Mouse (Mus musculus) limb, embryonic 13.5 days (tissue): ENCODE results near the gene Dync1h1. TPM values are rescaled to one million over a fixed set of nuclear protein-coding genes. Genes with fewer than 3 reads are reported as not detected.
"Not testable (repeated sequence)": the region's sequence is repeated elsewhere in the genome, so short reads cannot be mapped to it uniquely, and the experiment has no call there.

Experiments
- ATAC-seq: fragments of 200-750 bp; cut with Nextera tagmentation; 2 replicates; pipeline ENCODE4 v1.8.0; 2017; ENCODE audit warnings: low read depth, moderate number of reproducible peaks, moderate TSS enrichment; ENCODE audit not compliant: low FRiP score
- H3K27ac ChIP-seq: fragments of 300-500 bp; sonication (generic); 2 replicates; pipeline ENCODE4 v1.5.1; 2015; ENCODE audit warnings: inconsistent platforms, mild to moderate bottlenecking, moderate library complexity
- H3K27me3 ChIP-seq: fragments of 300-500 bp; sonication (generic); 2 replicates; pipeline ENCODE4 v1.6.1; 2015; ENCODE audit warnings: mild to moderate bottlenecking, inconsistent platforms
- H3K36me3 ChIP-seq: fragments of 300-500 bp; sonication (generic); 2 replicates; pipeline ENCODE4 v1.6.1; 2015; ENCODE audit warnings: inconsistent platforms, mild to moderate bottlenecking, moderate library complexity
- H3K4me1 ChIP-seq: fragments of 300-500 bp; sonication (generic); 2 replicates; pipeline ENCODE4 v1.6.1; 2015; ENCODE audit warnings: inconsistent platforms
- H3K4me2 ChIP-seq: fragments of 300-500 bp; sonication (generic); replicated peaks from 2 replicates; pipeline ENCODE4 v1.6.1; 2015; ENCODE audit warnings: inconsistent platforms, mild to moderate bottlenecking, moderate library complexity
- H3K4me3 ChIP-seq: fragments of 300-500 bp; sonication (generic); 2 replicates; pipeline ENCODE4 v1.5.1; 2015; ENCODE audit warnings: moderate library complexity, mild to moderate bottlenecking, inconsistent platforms
- H3K9ac ChIP-seq: fragments of 300-500 bp; sonication (generic); 2 replicates; pipeline ENCODE4 v1.6.1; 2015; ENCODE audit warnings: mild to moderate bottlenecking, inconsistent platforms
- H3K9me3 ChIP-seq: fragments of 300-500 bp; sonication (generic); 2 replicates; pipeline ENCODE4 v1.6.1; 2016; ENCODE audit warnings: inconsistent platforms
- WGBS: fragments of 180-500 bp; shearing (Covaris S2); methylation state at CpG from one replicate; pipeline ENCODE4 v1.1.7; 2015; 5-methylcytosine and 5-hydroxymethylcytosine counted together
- polyA plus RNA-seq: library from polyadenylated mRNA; unstranded; fragments of >200 nt; fragmentation: Nextera tagmentation; extraction: Ambion mirVana; gene quantifications from 2 replicates; pipeline ENCODE4 v1.2.1, GENCODE M21; 2015

Gene Dync1h1
- polyA plus RNA-seq, 1 experiment from 2014 or later: 53.5 TPM

DNA sequence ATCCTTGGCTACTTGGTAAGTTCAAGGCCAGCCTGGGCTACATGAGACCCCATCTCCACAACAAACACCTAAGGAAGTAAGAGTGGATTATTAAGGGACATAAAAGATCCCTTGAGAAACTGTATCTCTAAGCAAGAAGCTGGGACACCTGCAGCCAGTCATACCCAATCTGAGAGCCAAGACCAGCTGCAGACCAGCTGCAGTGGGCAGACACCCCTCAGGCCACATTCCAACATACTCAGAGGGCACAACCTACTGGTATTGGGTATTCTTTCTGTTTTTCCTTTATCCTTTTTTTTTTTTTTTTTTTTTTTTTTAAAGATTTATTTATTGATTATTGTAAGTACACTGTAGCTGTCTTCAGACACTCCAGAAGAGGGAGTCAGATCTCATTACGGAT is 82.3 kb downstream of the Dync1h1 start:
- Histone ChIP-seq H3K27me3 (no peaks in the 10 kb centered on the region), H3K9me3 (no peaks in the 10 kb centered on the region), H3K4me2 (no peak overlapping the region), H3K4me1 (peaks cover 6% of the 10 kb centered on the region), H3K4me3 (no peak overlapping the region), H3K27ac (no peak overlapping the region), H3K36me3 (peaks cover 27% of the 10 kb centered on the region), H3K9ac (no peak overlapping the region)
- no peak for ATAC-seq
- no CpG with 5 or more reads among the region's 1 CpGs for WGBS

DNA sequence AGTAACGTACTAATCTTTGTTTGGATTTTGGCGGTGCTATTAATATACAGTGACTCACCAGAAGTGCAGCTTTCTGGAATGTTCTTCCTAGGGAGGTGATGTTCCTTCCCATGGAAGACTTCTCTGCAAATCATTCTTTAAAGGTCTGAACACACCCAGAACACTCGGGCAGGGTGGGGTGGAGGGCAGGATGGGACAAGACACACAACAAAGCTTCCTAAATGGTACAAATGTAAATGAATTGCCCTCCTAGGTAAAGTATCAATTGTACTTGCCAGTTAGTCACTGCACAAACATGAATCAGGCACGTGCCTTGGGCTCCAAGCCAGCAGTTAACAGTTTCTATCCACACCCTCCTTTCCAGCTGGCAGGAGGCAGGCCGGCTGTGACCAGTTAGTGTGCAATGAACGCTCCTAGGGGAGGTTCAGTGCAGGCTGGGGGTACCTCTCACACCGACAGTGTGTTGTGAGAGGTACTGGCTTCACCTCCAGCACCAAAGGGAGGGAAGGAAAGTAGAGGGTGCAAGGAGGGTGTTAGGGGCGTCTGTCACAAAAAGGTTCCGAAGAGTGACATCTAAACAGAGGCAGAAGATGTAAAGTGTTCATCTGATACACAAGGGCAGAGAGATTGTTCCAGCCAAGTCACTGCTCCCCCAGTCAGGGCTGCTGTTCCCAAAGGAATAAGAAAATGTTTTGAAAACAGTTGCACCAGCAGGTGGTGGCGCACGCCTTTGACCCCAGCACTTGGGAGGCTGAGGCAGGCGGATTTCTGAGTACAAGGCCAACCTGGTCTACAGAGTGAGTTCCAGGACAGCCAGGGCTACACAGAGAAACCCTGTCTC is 86.9 kb downstream of the Dync1h1 start:
- peak overlapping the region; percentile 39; the same call in 1 of the 2 replicates for H3K27ac ChIP-seq
- no peaks in the 10 kb centered on the region for H3K9me3 ChIP-seq
- peaks cover 63% of the 10 kb centered on the region for H3K36me3 ChIP-seq
- no peak overlapping the region for H3K9ac ChIP-seq
- H3K4me3 ChIP-seq: no peak overlapping the region
- peaks cover 3% of the 10 kb centered on the region; the same call in 1 of the 2 replicates for H3K4me1 ChIP-seq
- H3K27me3 ChIP-seq: no peaks in the 10 kb centered on the region
- ATAC-seq: no peak
- H3K4me2 ChIP-seq: no peak overlapping the region
- WGBS: 72% methylated on average over 12 of the region's 12 CpGs

DNA sequence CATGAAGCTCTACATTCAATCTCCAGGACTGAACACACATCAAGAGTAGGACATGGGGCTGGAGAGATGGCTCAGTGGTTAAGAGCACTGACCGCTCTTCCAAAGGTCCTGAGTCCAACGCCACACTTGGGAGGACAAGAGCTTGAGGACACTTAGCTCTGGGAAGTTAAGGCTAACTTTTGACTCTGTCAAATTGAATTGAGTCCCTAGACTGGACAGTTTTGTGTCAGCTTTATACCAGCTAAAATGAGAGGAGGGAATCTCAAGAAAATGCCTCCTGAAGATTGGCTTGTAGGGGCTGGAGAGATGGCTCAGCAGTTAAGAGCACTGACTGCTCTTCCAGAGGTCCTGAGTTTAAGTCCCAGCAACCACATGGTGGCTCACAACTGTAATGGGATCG is 87.7 kb downstream of the Dync1h1 start:
- not testable (repeated sequence) for H3K9ac ChIP-seq, H3K4me2 ChIP-seq, H3K27me3 ChIP-seq, ATAC-seq, H3K4me1 ChIP-seq, H3K9me3 ChIP-seq, H3K4me3 ChIP-seq, H3K27ac ChIP-seq
- WGBS: 94% methylated on average over 3 of the region's 3 CpGs
- H3K36me3 ChIP-seq: peaks cover 69% of the 10 kb centered on the region

DNA sequence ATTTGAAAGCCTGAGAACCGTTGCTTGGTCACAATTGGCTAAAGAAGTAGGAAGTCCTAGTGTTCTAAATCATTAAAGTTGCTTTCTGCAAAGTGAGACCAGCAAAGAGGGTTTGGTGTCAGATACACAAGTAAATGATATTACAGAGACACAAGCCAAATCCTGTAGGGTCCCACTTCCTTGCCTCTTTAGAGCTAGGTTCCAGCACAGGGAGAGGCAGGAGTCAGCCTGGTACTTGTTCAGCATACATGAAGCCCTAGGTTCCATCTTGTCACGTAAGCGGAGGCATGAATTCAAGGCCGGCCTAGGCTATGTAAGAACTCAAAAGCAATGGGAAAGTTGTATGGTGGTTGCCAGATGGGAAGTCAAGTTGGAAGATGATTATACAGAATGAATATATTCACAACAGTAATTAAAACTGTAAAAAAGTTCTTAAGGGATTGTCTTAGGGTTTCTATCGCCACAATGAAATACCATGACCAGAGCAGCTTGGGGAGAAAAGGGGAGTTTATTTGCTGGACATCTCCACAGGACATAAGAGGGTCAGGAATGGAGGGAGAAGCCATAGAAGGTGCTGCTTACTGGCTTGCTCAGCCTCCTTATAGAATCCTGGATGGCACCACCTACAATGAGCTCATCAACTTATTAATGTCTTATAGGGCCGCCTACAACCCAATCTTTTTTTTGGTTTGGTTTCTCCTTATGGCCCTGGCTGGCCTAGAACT is 88.8 kb downstream of the Dync1h1 start:
- Histone ChIP-seq H3K4me2 (no peak overlapping the region), H3K9me3 (no peaks in the 10 kb centered on the region), H3K36me3 (peaks cover 77% of the 10 kb centered on the region), H3K4me3 (no peak overlapping the region), H3K9ac (no peak overlapping the region), H3K27me3 (no peaks in the 10 kb centered on the region), H3K27ac (no peak overlapping the region), H3K4me1 (peaks cover 11% of the 10 kb centered on the region)
- ATAC-seq: no peak
- 87% methylated on average over 6 of the region's 6 CpGs for WGBS

DNA sequence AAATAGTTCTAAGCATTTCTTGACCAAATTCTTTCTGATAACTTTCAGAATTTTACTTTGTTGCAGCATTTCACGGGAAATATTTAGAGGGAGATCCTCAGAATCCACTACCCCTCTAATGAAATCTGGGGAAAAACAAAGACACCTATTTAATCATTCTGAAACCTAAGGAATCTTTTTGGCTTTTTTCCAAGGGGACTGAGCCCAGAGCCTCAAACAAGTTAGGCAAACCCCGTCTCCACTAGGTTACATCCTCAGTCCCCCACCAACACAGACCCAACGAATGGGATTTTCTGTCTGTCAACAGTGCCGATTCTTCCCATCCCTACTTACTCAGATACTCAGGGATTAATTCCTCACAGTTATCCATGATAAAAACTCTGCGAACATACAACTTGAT is 92.1 kb downstream of the Dync1h1 start:
- Histone ChIP-seq H3K4me1 (peaks cover 12% of the 10 kb centered on the region), H3K36me3 (peaks cover 52% of the 10 kb centered on the region)
- WGBS: 76% methylated on average over 5 of the region's 5 CpGs
- H3K4me2 ChIP-seq, H3K27me3 ChIP-seq, H3K9me3 ChIP-seq, ATAC-seq, H3K9ac ChIP-seq, H3K27ac ChIP-seq, H3K4me3 ChIP-seq: not testable (repeated sequence)

DNA sequence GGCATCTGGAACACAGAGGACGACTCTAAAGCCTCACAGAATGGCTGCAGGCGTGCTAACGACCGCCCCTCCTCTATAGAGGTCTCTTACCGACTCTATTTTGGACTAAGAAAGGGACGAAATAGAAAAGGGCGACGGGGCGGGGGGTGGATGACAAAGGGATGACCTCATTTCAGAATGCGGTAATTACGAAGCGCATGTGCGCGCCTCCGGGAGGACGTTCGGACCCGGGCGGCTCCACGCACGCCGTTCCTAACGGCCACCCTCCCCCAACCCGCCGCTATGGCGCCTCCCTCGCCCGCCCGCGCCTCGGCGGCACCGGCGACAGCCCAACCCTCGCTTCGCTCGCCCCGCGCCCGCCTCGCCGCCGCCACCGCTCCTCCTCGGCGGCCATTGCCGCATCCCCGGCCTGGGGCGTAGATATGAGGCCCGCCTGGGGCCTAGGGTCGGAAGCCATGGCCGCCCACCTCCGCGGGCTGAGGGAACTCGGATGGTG is 94.5 kb downstream of the Dync1h1 start:
- no peaks in the 10 kb centered on the region for H3K27me3 ChIP-seq
- under 1% methylated on average over 54 of the region's 55 CpGs for WGBS
- ATAC-seq: peak; percentile 71
- peak overlapping the region; percentile 81 for H3K4me3 ChIP-seq
- peak overlapping the region; percentile 97 for H3K9ac ChIP-seq
- peaks cover 29% of the 10 kb centered on the region for H3K36me3 ChIP-seq
- no peaks in the 10 kb centered on the region for H3K9me3 ChIP-seq
- peaks cover 18% of the 10 kb centered on the region for H3K4me1 ChIP-seq
- peak overlapping the region; percentile 66 for H3K4me2 ChIP-seq
- H3K27ac ChIP-seq: peak overlapping the region; percentile 92

DNA sequence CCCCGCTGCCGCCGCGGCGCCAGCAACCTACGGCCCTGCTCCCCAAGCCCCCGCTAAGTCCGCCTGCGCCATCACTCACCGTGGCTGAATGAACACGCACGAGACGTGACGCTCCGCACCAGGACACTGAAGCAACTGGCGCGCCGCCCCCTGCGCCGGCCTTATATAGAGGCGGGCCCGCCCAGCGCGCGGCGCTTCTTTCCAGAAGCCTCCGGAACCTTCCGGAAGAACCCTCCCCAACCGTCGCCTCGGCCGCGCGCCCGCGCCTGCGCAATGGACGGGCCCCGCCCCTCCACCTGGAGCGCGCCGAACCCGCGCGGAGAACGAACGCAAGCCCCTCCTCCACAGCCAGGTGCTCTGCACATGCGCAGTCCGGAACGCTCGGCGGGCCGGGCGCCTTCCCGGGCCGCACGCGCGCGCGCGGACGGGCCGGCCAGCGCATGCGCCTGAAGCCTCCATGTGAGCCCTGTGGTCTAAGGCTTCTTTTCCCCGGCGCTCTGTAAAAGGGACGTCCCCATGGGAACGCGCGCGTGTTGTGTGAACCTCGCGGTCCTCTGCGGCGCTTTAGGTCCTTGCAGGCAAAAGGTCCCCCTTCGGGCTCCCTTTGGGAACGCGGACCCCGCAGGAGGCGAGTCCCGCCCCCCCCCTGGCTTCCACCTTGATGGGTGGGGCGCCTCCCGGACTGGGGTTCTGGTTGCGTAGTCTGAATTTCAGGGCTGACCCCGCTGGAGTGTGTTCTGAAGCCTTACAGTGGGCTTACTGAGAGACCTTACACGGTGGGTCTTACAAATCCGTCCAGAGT is 95.1 kb downstream of the Dync1h1 start:
- H3K36me3 ChIP-seq: peaks cover 27% of the 10 kb centered on the region
- peaks cover 18% of the 10 kb centered on the region for H3K4me1 ChIP-seq
- WGBS: under 1% methylated on average over 82 of the region's 89 CpGs
- peak; percentile 95 for ATAC-seq
- H3K9me3 ChIP-seq: no peaks in the 10 kb centered on the region
- H3K27ac ChIP-seq: peak overlapping the region; percentile 92
- H3K9ac ChIP-seq: peak overlapping the region; percentile 97
- peak overlapping the region; percentile 81 for H3K4me3 ChIP-seq
- peak overlapping the region; percentile 71 for H3K4me2 ChIP-seq
- no peaks in the 10 kb centered on the region for H3K27me3 ChIP-seq

DNA sequence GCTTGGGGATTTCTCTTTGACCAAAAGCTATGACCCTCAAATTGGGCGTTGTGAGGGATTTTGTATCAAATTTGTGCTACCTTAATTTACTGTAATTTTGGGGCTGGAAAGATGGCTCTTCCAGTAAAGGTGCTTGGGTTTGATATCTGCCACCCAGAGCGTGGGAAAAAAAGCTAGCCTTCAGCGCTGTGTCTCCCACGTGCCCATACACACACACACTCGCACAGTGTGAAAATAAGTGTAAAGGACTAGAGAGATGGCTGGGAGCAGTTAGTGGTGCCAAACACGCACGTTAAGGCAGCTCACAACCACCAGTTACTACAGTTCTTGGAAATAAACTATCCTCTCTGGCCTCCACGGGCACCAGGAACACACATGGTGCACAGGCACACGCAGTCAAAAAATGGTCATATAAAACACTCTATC is 95.7 kb downstream of the Dync1h1 start:
- peak overlapping the region; percentile 69; the same call in 1 of the 2 replicates for H3K27ac ChIP-seq
- H3K9ac ChIP-seq: peak overlapping the region; percentile 76
- peak overlapping the region; percentile 71 for H3K4me2 ChIP-seq
- 49% methylated on average over 9 of the region's 9 CpGs for WGBS
- H3K9me3 ChIP-seq: no peaks in the 10 kb centered on the region
- H3K4me3 ChIP-seq: peak overlapping the region; percentile 81
- H3K4me1 ChIP-seq: peaks cover 18% of the 10 kb centered on the region
- peaks cover 22% of the 10 kb centered on the region for H3K36me3 ChIP-seq
- ATAC-seq: no peak
- no peaks in the 10 kb centered on the region for H3K27me3 ChIP-seq

DNA sequence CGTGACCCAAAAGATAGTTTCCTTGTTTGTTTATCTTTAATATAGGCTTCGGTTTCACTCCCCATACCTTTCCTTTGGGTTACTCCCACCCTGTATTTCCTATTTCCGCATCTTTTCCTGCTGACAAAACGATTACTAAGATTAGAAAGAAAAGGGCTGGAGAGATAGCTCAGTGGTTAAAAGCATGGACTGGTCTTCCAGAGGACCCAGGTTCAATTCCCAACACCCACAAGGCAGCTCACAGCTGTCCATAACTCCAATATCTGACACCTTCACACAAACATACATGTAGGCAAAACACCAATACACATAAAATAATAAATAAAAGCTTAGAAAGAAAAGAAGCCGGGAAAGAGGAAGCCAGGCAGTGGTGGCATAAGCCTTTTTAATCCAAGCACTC is 96.2 kb downstream of the Dync1h1 start:
- Histone ChIP-seq H3K4me3 (no peak overlapping the region), H3K9ac (no peak overlapping the region), H3K9me3 (no peaks in the 10 kb centered on the region), H3K4me1 (peaks cover 18% of the 10 kb centered on the region), H3K27me3 (no peaks in the 10 kb centered on the region), H3K4me2 (no peak overlapping the region), H3K36me3 (peaks cover 19% of the 10 kb centered on the region), H3K27ac (no peak overlapping the region)
- no peak for ATAC-seq
- 83% methylated on average over 5 of the region's 5 CpGs for WGBS

DNA sequence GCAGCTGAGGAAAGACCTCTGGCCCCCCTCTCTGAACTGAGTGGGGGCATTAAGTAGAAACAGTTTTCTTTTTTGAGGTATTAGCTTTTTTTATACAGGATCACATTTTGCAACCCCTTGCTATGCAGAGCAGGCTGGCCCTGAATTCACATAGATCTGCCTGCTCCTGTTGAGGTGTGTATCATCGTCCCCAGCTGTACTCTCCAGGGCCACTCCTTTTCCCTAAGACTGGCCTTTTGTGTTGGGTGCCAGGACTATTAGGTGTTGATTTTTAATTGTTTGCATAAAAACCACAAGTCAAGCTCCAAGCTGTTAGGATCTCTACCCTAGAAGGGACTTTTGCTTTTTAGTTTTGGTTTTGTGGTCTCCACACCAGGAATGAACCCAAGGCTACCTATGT is 96.8 kb downstream of the Dync1h1 start:
- Histone ChIP-seq H3K27me3 (no peaks in the 10 kb centered on the region), H3K36me3 (peaks cover 15% of the 10 kb centered on the region), H3K9me3 (no peaks in the 10 kb centered on the region), H3K4me1 (peaks cover 23% of the 10 kb centered on the region), H3K4me2 (no peak overlapping the region), H3K9ac (no peak overlapping the region; the same call in 1 of the 2 replicates), H3K27ac (no peak overlapping the region), H3K4me3 (no peak overlapping the region)
- ATAC-seq: no peak
- WGBS: 88% methylated on average over 1 of the region's 1 CpGs

DNA sequence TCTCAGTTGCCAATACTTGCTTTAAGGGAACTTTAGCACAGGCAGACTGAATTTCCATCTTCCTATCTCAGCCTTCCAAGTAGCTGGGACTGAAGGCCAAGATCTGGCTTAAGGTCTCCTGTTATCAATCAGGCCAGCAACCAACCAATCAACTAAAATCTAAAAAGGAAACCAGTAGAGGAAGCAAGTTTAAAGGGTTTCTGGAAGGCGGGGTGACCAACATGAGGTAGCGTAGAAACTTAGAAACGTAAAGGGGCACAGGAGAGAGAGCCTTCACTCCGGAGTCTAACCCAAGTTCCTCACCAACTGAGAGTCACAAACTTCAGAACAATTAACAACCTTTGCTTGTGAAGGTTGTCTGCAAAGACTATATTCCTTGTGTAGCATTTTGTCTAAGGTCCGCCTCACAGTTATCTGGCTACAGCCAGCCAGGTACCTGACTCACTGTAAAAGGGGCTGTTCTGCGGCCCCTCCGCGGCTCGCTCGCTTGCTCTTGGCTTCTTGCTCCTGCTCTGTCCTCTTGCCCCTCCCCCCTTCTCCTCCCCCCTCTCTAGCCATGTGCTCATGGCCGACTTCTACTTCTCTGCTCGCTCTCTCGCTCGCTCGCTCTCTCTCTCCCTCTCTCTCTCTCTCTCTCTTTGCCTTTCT is 97.4 kb downstream of the Dync1h1 start:
- H3K36me3 ChIP-seq: peaks cover 11% of the 10 kb centered on the region
- no peak overlapping the region for H3K4me3 ChIP-seq
- no peaks in the 10 kb centered on the region for H3K27me3 ChIP-seq
- peak overlapping the region; percentile 30; the same call in 1 of the 2 replicates for H3K4me2 ChIP-seq
- peaks cover 26% of the 10 kb centered on the region for H3K4me1 ChIP-seq
- H3K9ac ChIP-seq: peak overlapping the region; percentile 51; the same call in 1 of the 2 replicates
- WGBS: 40% methylated on average over 15 of the region's 15 CpGs
- H3K9me3 ChIP-seq: no peaks in the 10 kb centered on the region
- H3K27ac ChIP-seq: no peak overlapping the region
- no peak for ATAC-seq
